Mouse (Mus musculus) testis, adult 2 months (tissue): ENCODE measurements around the gene Mul1. TPM values are rescaled to one million over a fixed set of nuclear protein-coding genes. Genes with fewer than 3 reads are reported as not detected.
A peak's percentile ranks its signal among the peaks of the same experiment; 100 is the strongest.
"Not testable (repeated sequence)": the region's sequence is repeated elsewhere in the genome, so short reads cannot be mapped to it uniquely, and the experiment has no call there.

Source experiments
- H3K27ac ChIP-seq: fragments of 200-500 bp; 2 replicates; pipeline ENCODE4 v1.5.1; 2012; ENCODE audit warnings: low read depth, low read length; ENCODE audit not compliant: control insufficient read depth, insufficient read depth
- H3K27me3 ChIP-seq: fragments of 200-500 bp; 2 replicates; pipeline ENCODE4 v1.6.1; 2012; ENCODE audit warnings: mild to moderate bottlenecking, low read length, moderate library complexity; ENCODE audit not compliant: control insufficient read depth, insufficient read depth
- H3K36me3 ChIP-seq: fragments of 200-500 bp; 2 replicates; pipeline ENCODE4 v1.6.1; 2012; ENCODE audit warnings: mild to moderate bottlenecking, low read length; ENCODE audit not compliant: control insufficient read depth, insufficient read depth
- H3K4me1 ChIP-seq: fragments of 200-500 bp; 2 replicates; pipeline ENCODE4 v1.6.1; 2012; ENCODE audit warnings: low read length; ENCODE audit not compliant: control insufficient read depth, insufficient read depth
- H3K4me3 ChIP-seq: fragments of 200-500 bp; 2 replicates; pipeline ENCODE4 v1.5.1; 2012; ENCODE audit warnings: low read depth, mild to moderate bottlenecking, low read length, moderate library complexity, mixed read lengths; ENCODE audit not compliant: control insufficient read depth
- CTCF ChIP-seq: fragments of 200-500 bp; IDR thresholded peaks from 2 replicates; pipeline ENCODE4 v1.5.1; 2012; ENCODE audit warnings: low read depth, mild to moderate bottlenecking, inconsistent platforms, low read length, moderate library complexity; ENCODE audit not compliant: control insufficient read depth, insufficient read depth, insufficient replicate concordance
- POLR2A ChIP-seq: fragments of 200-500 bp; IDR thresholded peaks from 2 replicates; pipeline ENCODE4 v1.6.1; 2012; ENCODE audit warnings: low read depth, mild to moderate bottlenecking, inconsistent platforms, low read length, moderate library complexity; ENCODE audit not compliant: control insufficient read depth
- polyA plus RNA-seq: library from polyadenylated mRNA; depleted of rRNA; stranded (reverse); fragments of >200 nt; gene quantifications from 2 replicates; pipeline ENCODE4 v1.2.3, GENCODE M21; 2012

Mul1 gene
- polyA plus RNA-seq, 1 experiment = 54.2 TPM

DNA sequence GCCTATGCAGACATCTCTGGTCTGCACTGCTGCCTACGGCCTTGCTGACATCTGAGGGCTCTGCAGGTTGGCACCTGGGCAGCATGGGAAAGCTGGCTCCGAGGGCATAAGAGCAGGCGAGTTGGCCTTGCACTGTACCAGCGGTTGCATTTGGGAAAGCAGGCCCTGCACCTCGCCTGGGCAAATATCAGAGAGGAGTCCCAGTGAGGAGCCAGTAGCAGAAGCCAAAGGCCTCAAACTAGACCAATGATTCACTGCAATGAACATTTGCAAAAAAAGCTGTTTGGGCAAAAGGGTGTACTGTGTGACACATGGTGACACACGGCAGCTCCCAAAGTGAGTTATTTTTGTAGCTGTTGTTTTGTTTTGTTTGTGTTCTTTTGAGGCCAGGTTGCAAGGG, 9.4 kb upstream of the Mul1 start:
- no peak for TF ChIP-seq CTCF
- TF ChIP-seq POLR2A = no peak
- Histone ChIP-seq H3K36me3 (no peaks in the 10 kb centered on the region), H3K4me1 (no peaks in the 10 kb centered on the region), H3K27me3 (no peaks in the 10 kb centered on the region), H3K4me3 (no peak overlapping the region), H3K27ac (no peak overlapping the region)

DNA sequence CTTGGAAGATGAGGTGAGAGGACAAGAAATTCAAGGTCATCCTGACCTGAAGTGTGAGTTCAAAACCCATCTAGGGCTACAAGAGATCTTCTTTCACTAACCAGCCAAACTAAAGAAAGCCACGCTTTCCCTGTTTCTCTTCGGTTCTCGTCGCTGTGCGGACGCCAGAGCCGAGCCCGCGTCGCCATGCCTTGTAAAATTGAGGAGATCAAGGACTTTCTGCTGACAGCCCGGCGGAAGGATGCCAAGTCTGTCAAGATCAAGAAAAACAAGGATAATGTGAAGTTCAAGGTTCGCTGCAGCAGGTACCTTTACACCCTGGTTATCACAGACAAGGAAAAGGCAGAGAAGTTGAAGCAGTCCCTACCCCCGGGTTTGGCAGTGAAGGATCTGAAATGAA, 8.9 kb upstream of the Mul1 start:
- not testable (repeated sequence) for H3K27ac ChIP-seq, H3K36me3 ChIP-seq, H3K4me1 ChIP-seq

DNA sequence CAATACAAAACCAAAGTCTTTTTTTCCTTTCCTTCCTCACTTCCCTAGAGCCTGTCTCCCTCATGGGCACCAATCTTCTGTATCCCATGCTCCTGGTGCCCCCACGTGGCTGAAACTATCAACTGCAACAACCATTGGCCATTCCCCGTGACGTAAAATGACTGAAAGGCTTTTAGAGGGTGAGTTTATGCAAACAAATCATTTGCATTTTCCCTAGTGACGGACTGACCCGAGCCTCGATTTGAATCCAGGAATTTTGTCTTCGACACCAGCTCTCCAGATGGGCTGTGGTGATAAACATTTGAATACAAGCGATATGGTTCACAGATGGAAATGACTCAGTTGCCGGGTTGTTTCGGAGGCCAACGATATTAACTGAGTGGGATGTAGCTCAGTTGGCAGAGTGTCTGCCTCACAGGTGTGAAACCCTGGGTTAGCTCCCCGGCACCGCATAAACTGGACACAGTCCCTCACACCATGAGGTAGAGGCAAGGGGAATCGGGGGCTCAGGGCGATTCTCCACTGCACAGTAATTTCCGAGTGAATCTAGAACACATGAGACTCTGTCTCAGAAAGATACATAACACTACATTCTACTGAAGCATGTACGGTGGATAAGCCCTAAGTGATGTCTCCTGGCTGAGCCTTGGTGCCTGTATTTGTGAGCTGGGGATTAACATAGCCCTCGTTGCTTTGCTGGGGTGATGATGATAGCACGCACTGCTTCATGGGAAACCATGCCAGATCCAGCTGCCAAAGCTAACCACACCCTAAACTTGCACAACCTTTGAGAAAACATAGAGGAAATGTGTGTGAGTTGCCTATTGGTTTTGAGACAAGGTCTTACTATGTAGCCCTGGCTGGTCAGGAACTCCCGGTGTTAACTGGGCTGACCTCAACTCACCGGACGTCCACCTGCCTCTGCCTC, 7.4 kb upstream of the Mul1 start:
- Histone ChIP-seq H3K4me1 (no peaks in the 10 kb centered on the region), H3K27ac (no peak overlapping the region), H3K4me3 (no peak overlapping the region), H3K36me3 (no peaks in the 10 kb centered on the region), H3K27me3 (no peaks in the 10 kb centered on the region)
- TF ChIP-seq POLR2A (no peak), CTCF (peak; percentile 71; the same call in 1 of the 2 replicates)

More for the DNA sequence above, 8.9 kb upstream of the Mul1 start:
- not testable (repeated sequence) for H3K27me3 ChIP-seq, H3K4me3 ChIP-seq

DNA sequence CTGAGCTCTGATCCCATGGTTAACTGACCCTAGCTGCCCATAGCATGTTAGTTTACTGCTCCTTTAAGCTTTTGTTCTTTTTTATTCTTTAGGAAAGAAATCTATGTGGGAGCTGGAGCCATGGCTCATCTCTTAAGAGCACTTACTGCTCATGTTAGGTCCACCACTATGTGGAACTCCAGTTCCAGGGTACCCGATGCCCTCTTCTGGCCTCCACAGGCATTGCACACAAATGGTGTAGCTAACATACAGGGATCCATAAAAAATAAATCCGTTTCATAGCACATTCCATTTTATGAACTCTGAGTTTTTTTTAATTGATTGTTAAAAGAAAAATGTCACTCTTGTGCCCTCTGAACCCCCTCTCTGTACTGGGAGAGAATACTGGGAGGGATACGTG, 4.7 kb upstream of the Mul1 start:
- TF ChIP-seq POLR2A = no peak
- TF ChIP-seq CTCF = peak; percentile 45; the same call in 1 of the 2 replicates
- Histone ChIP-seq H3K4me1 (peaks cover 4% of the 10 kb centered on the region), H3K36me3 (no peaks in the 10 kb centered on the region), H3K27ac (no peak overlapping the region), H3K27me3 (no peaks in the 10 kb centered on the region), H3K4me3 (no peak overlapping the region)

DNA sequence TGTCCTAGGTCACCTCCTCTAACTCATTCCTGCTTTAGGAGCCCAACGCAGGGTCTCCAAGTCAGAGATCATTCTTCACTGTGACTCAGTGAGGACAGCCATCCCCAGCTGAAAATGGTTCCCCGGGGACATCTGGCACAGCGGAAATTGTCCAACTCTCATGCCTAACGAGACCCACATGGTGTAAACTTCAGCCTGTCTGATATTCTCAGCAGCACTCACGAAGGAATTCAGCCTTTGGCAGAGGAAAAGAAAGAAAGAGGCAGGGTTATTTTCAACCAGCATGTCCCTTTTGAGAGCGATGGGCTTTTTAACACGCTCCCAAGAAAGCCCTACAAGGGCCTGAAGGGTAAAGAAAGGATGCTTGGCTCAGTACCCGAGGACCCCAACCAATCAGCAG, 3.1 kb upstream of the Mul1 start:
- no peak overlapping the region for H3K4me3 ChIP-seq
- H3K27me3 ChIP-seq = no peaks in the 10 kb centered on the region
- TF ChIP-seq CTCF = no peak
- TF ChIP-seq POLR2A = no peak
- H3K36me3 ChIP-seq = no peaks in the 10 kb centered on the region
- H3K4me1 ChIP-seq = peaks cover 4% of the 10 kb centered on the region
- H3K27ac ChIP-seq = no peak overlapping the region

DNA sequence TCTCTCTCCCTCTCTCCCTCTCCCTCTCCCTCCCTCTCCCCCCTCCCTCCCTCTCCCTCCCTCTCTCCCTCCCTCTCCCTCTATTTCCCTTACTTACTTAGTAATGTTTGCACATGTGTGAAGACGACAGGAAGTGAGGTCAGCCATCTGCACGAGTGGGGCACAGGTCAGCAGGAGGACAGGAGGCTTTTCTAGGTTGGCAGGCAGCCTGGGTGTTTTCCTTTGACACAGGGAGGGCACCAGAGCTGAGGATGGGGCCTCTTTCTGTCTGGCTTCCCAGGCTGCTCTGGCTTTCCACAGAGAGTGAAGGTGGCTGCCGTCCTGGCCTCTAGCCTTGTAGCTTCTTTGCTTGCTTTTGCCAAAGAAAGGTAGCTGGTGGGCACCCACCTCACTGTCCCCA, 5.6 kb downstream of the Mul1 start:
- Histone ChIP-seq H3K27ac (no peak overlapping the region), H3K27me3 (no peaks in the 10 kb centered on the region), H3K36me3 (peaks cover 1% of the 10 kb centered on the region; the same call in 1 of the 2 replicates), H3K4me1 (no peaks in the 10 kb centered on the region), H3K4me3 (no peak overlapping the region)
- no peak for TF ChIP-seq POLR2A
- no peak for TF ChIP-seq CTCF

DNA sequence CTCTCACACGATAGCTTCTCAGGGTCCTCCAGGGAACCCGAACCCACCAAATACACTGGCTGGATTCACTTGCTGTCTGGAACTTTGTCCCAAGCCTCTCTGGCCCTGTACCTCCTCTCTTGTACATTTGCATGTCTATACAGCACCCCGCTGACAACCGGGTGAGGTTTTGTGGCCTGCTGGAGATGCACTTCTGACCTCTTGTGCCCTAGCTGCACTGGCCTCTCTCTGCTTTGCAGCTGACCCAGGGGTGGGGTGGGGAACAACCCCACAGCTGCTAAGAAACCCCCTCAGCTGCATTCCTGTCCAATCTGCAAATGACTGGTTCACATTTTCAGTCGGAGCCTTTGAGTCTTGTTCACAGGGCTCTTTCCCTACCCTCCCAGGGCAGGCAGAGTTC, 10.5 kb downstream of the Mul1 start:
- Histone ChIP-seq H3K27me3 (no peaks in the 10 kb centered on the region), H3K4me1 (peaks cover 9% of the 10 kb centered on the region), H3K4me3 (no peak overlapping the region), H3K36me3 (no peaks in the 10 kb centered on the region), H3K27ac (no peak overlapping the region)
- no peak for TF ChIP-seq POLR2A
- TF ChIP-seq CTCF = no peak
